Mouse (Mus musculus): ENCODE measurements at regions not wholly inside any gene's neighbourhood (a gene's known extent, or its start where the extent isn't known, plus 50 kb on each side); places are given as distances from the start of the nearest gene placed in this dataset.

DNA sequence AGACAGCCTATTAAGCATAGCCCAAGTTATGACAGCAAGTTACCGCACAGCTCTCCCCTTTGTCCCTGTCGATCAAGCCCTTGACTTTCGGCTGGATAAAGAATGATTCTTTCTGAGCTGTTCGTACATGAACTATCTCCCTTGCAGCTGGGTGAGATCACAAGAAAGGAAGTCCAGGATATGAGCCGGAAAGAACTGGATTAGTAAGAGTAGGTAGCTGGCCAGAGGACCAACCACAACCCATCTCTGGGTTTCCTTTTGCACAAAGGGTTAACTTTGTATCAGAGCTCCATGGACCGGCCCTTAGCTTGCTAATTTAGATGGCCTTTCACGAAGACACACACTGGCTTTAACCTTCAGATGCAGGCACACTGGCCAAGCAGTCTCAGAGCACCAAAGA, 153.3 kb upstream of the Spdye4c start:
- TF ChIP-seq CTCF (conservative IDR thresholded peaks at IDR 0.05; ENCODE audit: low read length) = no peak
- TF ChIP-seq POU5F1 (IDR thresholded peaks at IDR 0.05; ENCODE audit: borderline replicate concordance, low read length) = no peak
- no peak for TF ChIP-seq NANOG (IDR thresholded peaks at IDR 0.05; ENCODE audit: borderline replicate concordance, low read length)

All from E14TG2a.4 (cell line).